Mouse (Mus musculus) limb, embryonic 13.5 days (tissue): ENCODE measurements at regions not wholly inside any gene's neighbourhood (a gene's known extent, or its start where the extent isn't known, plus 50 kb on each side); places are given as distances from the start of the nearest gene placed in this dataset.

Source experiments
- ATAC-seq: fragments of 200-750 bp; cut with Nextera tagmentation; 2 replicates; pipeline ENCODE4 v1.8.0; 2017; ENCODE audit warnings: low read depth, moderate number of reproducible peaks, moderate TSS enrichment; ENCODE audit not compliant: low FRiP score
- H3K27ac ChIP-seq: fragments of 300-500 bp; sonication (generic); 2 replicates; pipeline ENCODE4 v1.5.1; 2015; ENCODE audit warnings: inconsistent platforms, mild to moderate bottlenecking, moderate library complexity
- H3K27me3 ChIP-seq: fragments of 300-500 bp; sonication (generic); 2 replicates; pipeline ENCODE4 v1.6.1; 2015; ENCODE audit warnings: mild to moderate bottlenecking, inconsistent platforms
- H3K36me3 ChIP-seq: fragments of 300-500 bp; sonication (generic); 2 replicates; pipeline ENCODE4 v1.6.1; 2015; ENCODE audit warnings: inconsistent platforms, mild to moderate bottlenecking, moderate library complexity
- H3K4me1 ChIP-seq: fragments of 300-500 bp; sonication (generic); 2 replicates; pipeline ENCODE4 v1.6.1; 2015; ENCODE audit warnings: inconsistent platforms
- H3K4me2 ChIP-seq: fragments of 300-500 bp; sonication (generic); replicated peaks from 2 replicates; pipeline ENCODE4 v1.6.1; 2015; ENCODE audit warnings: inconsistent platforms, mild to moderate bottlenecking, moderate library complexity
- H3K4me3 ChIP-seq: fragments of 300-500 bp; sonication (generic); 2 replicates; pipeline ENCODE4 v1.5.1; 2015; ENCODE audit warnings: moderate library complexity, mild to moderate bottlenecking, inconsistent platforms
- H3K9ac ChIP-seq: fragments of 300-500 bp; sonication (generic); 2 replicates; pipeline ENCODE4 v1.6.1; 2015; ENCODE audit warnings: mild to moderate bottlenecking, inconsistent platforms
- H3K9me3 ChIP-seq: fragments of 300-500 bp; sonication (generic); 2 replicates; pipeline ENCODE4 v1.6.1; 2016; ENCODE audit warnings: inconsistent platforms
- WGBS: fragments of 180-500 bp; shearing (Covaris S2); methylation state at CpG from one replicate; pipeline ENCODE4 v1.1.7; 2015; 5-methylcytosine and 5-hydroxymethylcytosine counted together

- H3K4me3 ChIP-seq = no peak overlapping the region
- no peaks in the 10 kb centered on the region; the same call in 1 of the 2 replicates for H3K9me3 ChIP-seq
- WGBS = 28% methylated on average over 9 of the region's 9 CpGs
- H3K27ac ChIP-seq = no peak overlapping the region
- ATAC-seq = no peak
- H3K36me3 ChIP-seq = no peaks in the 10 kb centered on the region
- H3K4me2 ChIP-seq = no peak overlapping the region
- peaks cover 28% of the 10 kb centered on the region for H3K27me3 ChIP-seq
- H3K4me1 ChIP-seq = peaks cover 27% of the 10 kb centered on the region
- H3K9ac ChIP-seq = no peak overlapping the region
These were observed 124.4 kb upstream of the Med13l start for GRCm38 (mm10) chr5:118436035-118436434.

GRCm38 (mm10) chr5:118436474-118437306 is 123.8 kb upstream of the Med13l start:
- Histone ChIP-seq H3K4me1 (peaks cover 27% of the 10 kb centered on the region), H3K9me3 (no peaks in the 10 kb centered on the region), H3K27ac (no peak overlapping the region; the same call in 1 of the 2 replicates), H3K9ac (0 out of 2 replicates have a peak overlapping the region, but pooled peaks have one; percentile 4), H3K36me3 (no peaks in the 10 kb centered on the region), H3K27me3 (peaks cover 28% of the 10 kb centered on the region), H3K4me2 (peak overlapping the region; percentile 44), H3K4me3 (peak overlapping the region; percentile 10; the same call in 1 of the 2 replicates)
- 8% methylated on average over 22 of the region's 22 CpGs for WGBS
- no peak for ATAC-seq

GRCm38 (mm10) chr5:118437307-118437610 is 123.2 kb upstream of the Med13l start:
- Histone ChIP-seq H3K9me3 (no peaks in the 10 kb centered on the region), H3K4me3 (no peak overlapping the region), H3K4me1 (peaks cover 27% of the 10 kb centered on the region), H3K9ac (no peak overlapping the region), H3K4me2 (peak overlapping the region; percentile 44), H3K27me3 (peaks cover 28% of the 10 kb centered on the region), H3K27ac (no peak overlapping the region; the same call in 1 of the 2 replicates), H3K36me3 (no peaks in the 10 kb centered on the region)
- no peak for ATAC-seq
- whole genome bisulfite sequencing = 11% methylated on average over 7 of the region's 7 CpGs

GRCm38 (mm10) chr5:118438016-118438415 is 122.5 kb upstream of the Med13l start:
- no peak for ATAC-seq
- no peak overlapping the region for H3K27ac ChIP-seq

GRCm38 (mm10) chr5:118444538-118445251 is 115.8 kb upstream of the Med13l start:
- Histone ChIP-seq H3K4me2 (no peak overlapping the region), H3K9me3 (no peaks in the 10 kb centered on the region), H3K27me3 (peaks cover 3% of the 10 kb centered on the region; the same call in 1 of the 2 replicates), H3K4me3 (no peak overlapping the region), H3K27ac (no peak overlapping the region), H3K9ac (no peak overlapping the region), H3K36me3 (no peaks in the 10 kb centered on the region), H3K4me1 (peaks cover 8% of the 10 kb centered on the region; the same call in 1 of the 2 replicates)
- no peak for ATAC-seq
- WGBS = 24% methylated on average over 8 of the region's 8 CpGs

More at GRCm38 (mm10) chr5:118438016-118438415, 122.5 kb upstream of the Med13l start:
- Histone ChIP-seq H3K4me2 (no peak overlapping the region), H3K9me3 (no peaks in the 10 kb centered on the region), H3K36me3 (no peaks in the 10 kb centered on the region), H3K9ac (no peak overlapping the region), H3K27me3 (peaks cover 24% of the 10 kb centered on the region), H3K4me1 (peaks cover 27% of the 10 kb centered on the region), H3K4me3 (no peak overlapping the region)
- 47% methylated on average over 6 of the region's 6 CpGs for WGBS

- no peaks in the 10 kb centered on the region for H3K36me3 ChIP-seq
- no peak overlapping the region for H3K4me2 ChIP-seq
- no peak overlapping the region for H3K27ac ChIP-seq
- no peak overlapping the region for H3K9ac ChIP-seq
- no peaks in the 10 kb centered on the region for H3K9me3 ChIP-seq
- WGBS = 49% methylated on average over 10 of the region's 10 CpGs
- peaks cover 8% of the 10 kb centered on the region; the same call in 1 of the 2 replicates for H3K4me1 ChIP-seq
- peaks cover 3% of the 10 kb centered on the region; the same call in 1 of the 2 replicates for H3K27me3 ChIP-seq
- no peak for ATAC-seq
- no peak overlapping the region for H3K4me3 ChIP-seq
These were observed 115.1 kb upstream of the Med13l start for GRCm38 (mm10) chr5:118445252-118445987.

GRCm38 (mm10) chr5:118445988-118446280 is 114.5 kb upstream of the Med13l start:
- Histone ChIP-seq H3K27ac (no peak overlapping the region), H3K4me1 (peaks cover 8% of the 10 kb centered on the region; the same call in 1 of the 2 replicates), H3K4me2 (no peak overlapping the region), H3K9ac (no peak overlapping the region), H3K9me3 (no peaks in the 10 kb centered on the region), H3K27me3 (peaks cover 3% of the 10 kb centered on the region; the same call in 1 of the 2 replicates), H3K4me3 (no peak overlapping the region), H3K36me3 (no peaks in the 10 kb centered on the region)
- no peak for ATAC-seq
- 93% methylated on average over 1 of the region's 1 CpGs for WGBS

- Histone ChIP-seq H3K36me3 (no peaks in the 10 kb centered on the region), H3K4me1 (peaks cover 10% of the 10 kb centered on the region; the same call in 1 of the 2 replicates), H3K27ac (peak overlapping the region; percentile 0; the same call in 1 of the 2 replicates), H3K4me3 (no peak overlapping the region), H3K9me3 (no peaks in the 10 kb centered on the region), H3K27me3 (peaks cover 3% of the 10 kb centered on the region; the same call in 1 of the 2 replicates), H3K9ac (no peak overlapping the region), H3K4me2 (no peak overlapping the region)
- WGBS = 79% methylated on average over 6 of the region's 6 CpGs
- ATAC-seq = no peak
These were observed 113.6 kb upstream of the Med13l start for GRCm38 (mm10) chr5:118446878-118447277.

- H3K27ac ChIP-seq = peak overlapping the region; percentile 0; the same call in 1 of the 2 replicates
- WGBS = 59% methylated on average over 5 of the region's 5 CpGs
These were observed 113.1 kb upstream of the Med13l start for GRCm38 (mm10) chr5:118447366-118447765.

GRCm38 (mm10) chr5:118448884-118449515 is 111.5 kb upstream of the Med13l start:
- no peak for ATAC-seq
- H3K4me1 ChIP-seq = peaks cover 17% of the 10 kb centered on the region; the same call in 1 of the 2 replicates
- no peak overlapping the region for H3K4me3 ChIP-seq
- H3K36me3 ChIP-seq = no peaks in the 10 kb centered on the region
- no peak overlapping the region for H3K4me2 ChIP-seq
- peaks cover 3% of the 10 kb centered on the region; the same call in 1 of the 2 replicates for H3K27me3 ChIP-seq
- WGBS = 49% methylated on average over 4 of the region's 4 CpGs
- H3K9ac ChIP-seq = no peak overlapping the region
- H3K9me3 ChIP-seq = no peaks in the 10 kb centered on the region
- no peak overlapping the region for H3K27ac ChIP-seq

More at GRCm38 (mm10) chr5:118447366-118447765, 113.1 kb upstream of the Med13l start:
- Histone ChIP-seq H3K36me3 (no peaks in the 10 kb centered on the region), H3K9ac (no peak overlapping the region), H3K4me1 (peaks cover 15% of the 10 kb centered on the region; the same call in 1 of the 2 replicates), H3K27me3 (peaks cover 3% of the 10 kb centered on the region; the same call in 1 of the 2 replicates), H3K9me3 (no peaks in the 10 kb centered on the region), H3K4me2 (no peak overlapping the region), H3K4me3 (no peak overlapping the region)
- ATAC-seq = no peak

GRCm38 (mm10) chr5:118449893-118450292 is 110.6 kb upstream of the Med13l start:
- 85% methylated on average over 4 of the region's 4 CpGs for WGBS
- peaks cover 13% of the 10 kb centered on the region; the same call in 1 of the 2 replicates for H3K4me1 ChIP-seq
- H3K4me2 ChIP-seq = no peak overlapping the region
- no peaks in the 10 kb centered on the region; the same call in 1 of the 2 replicates for H3K27me3 ChIP-seq
- no peak overlapping the region for H3K9ac ChIP-seq
- no peak overlapping the region for H3K27ac ChIP-seq
- no peaks in the 10 kb centered on the region for H3K9me3 ChIP-seq
- H3K4me3 ChIP-seq = no peak overlapping the region
- no peaks in the 10 kb centered on the region for H3K36me3 ChIP-seq
- ATAC-seq = no peak
